ENCODE assay signal across 8 mouse cellular contexts in the genomic region with DNA sequence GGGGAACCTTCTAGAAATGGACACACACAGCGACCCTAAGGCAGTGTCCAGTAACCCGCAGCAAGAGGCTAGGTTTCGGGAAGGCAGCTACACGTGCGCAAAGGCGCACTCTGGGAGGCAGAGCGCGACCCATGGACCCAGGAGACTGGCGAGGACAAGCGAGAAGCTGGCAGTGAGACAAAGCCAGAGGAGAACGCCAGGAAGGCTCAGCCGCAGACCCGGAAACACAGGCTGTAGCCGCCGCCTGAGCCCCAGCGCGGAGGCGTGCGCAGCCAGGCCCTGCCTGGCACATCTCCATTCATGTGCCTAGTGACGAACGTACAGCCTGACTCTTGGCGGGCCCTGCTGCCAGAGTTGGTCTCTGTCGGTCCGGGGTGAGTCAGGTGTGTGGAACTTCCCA. TPM values are rescaled to one million over a fixed set of nuclear protein-coding genes. Genes with fewer than 3 reads are reported as not detected.
DNase-seq lines count a peak whose midpoint lies in the region; ATAC-seq and TF ChIP-seq lines count a peak whose summit lies in the region.

No protein-coding gene starts in this region.

- no peak for ATAC-seq in intestine, embryonic 14.5 days (replicated peaks; ENCODE audit: low FRiP score, low TSS enrichment, low read depth)
- no peak for ATAC-seq in liver, postnatal 0 days
- ATAC-seq in neural tube, embryonic 13.5 days (ENCODE audit: low read depth) = 0 out of 2 replicates have a peak, but pooled peaks have one; percentile 21

- H3K9me3 ChIP-seq in intestine, embryonic 14.5 days (ENCODE audit: control insufficient read depth, low read length) = no peaks in the 10 kb centered on the region
- no peaks in the 10 kb centered on the region for H3K9me3 ChIP-seq in liver, postnatal 0 days (ENCODE audit: low read length)
- no peaks in the 10 kb centered on the region for H3K9me3 ChIP-seq in neural tube, embryonic 13.5 days

- H3K4me3 ChIP-seq in intestine, embryonic 14.5 days (ENCODE audit: low read depth, low read length) = no peak overlapping the region
- no peak overlapping the region for H3K4me3 ChIP-seq in liver, postnatal 0 days (ENCODE audit: low read depth, low read length)
- peak overlapping the region; percentile 54; the same call in 1 of the 2 replicates for H3K4me3 ChIP-seq in neural tube, embryonic 13.5 days

- no peaks in the 10 kb centered on the region for H3K36me3 ChIP-seq in intestine, embryonic 14.5 days (ENCODE audit: control insufficient read depth, insufficient read depth, low read length)
- H3K36me3 ChIP-seq in liver, postnatal 0 days (replicated peaks; ENCODE audit: insufficient read depth, low read length) = no peaks in the 10 kb centered on the region
- H3K36me3 ChIP-seq in neural tube, embryonic 13.5 days = no peaks in the 10 kb centered on the region

- H3K27me3 ChIP-seq in intestine, embryonic 14.5 days (replicated peaks; ENCODE audit: control insufficient read depth, insufficient read depth, low read length) = peaks cover 65% of the 10 kb centered on the region
- H3K27me3 ChIP-seq in liver, postnatal 0 days (ENCODE audit: insufficient read depth, low read length) = peaks cover 51% of the 10 kb centered on the region
- H3K27me3 ChIP-seq in neural tube, embryonic 13.5 days = peaks cover 92% of the 10 kb centered on the region

- WGBS in intestine, embryonic 14.5 days = 22% methylated on average over 24 of the region's 24 CpGs
- WGBS in liver, postnatal 0 days (ENCODE audit: insufficient replicate concordance) = 11% methylated on average over 24 of the region's 24 CpGs
- WGBS in neural tube, embryonic 13.5 days = under 1% methylated on average over 16 of the region's 24 CpGs

- peaks cover 22% of the 10 kb centered on the region; the same call in 1 of the 2 replicates for H3K4me1 ChIP-seq in intestine, embryonic 14.5 days (replicated peaks; ENCODE audit: control insufficient read depth, insufficient read depth, low read length)
- peaks cover 7% of the 10 kb centered on the region; the same call in 1 of the 2 replicates for H3K4me1 ChIP-seq in liver, postnatal 0 days (ENCODE audit: insufficient read depth)
- H3K4me1 ChIP-seq in neural tube, embryonic 13.5 days (replicated peaks) = peaks cover 76% of the 10 kb centered on the region

- no peak for TF ChIP-seq EP300 in liver, postnatal 0 days (IDR thresholded peaks at IDR 0.05; ENCODE audit: low read depth)

- H3K9ac ChIP-seq in intestine, embryonic 14.5 days (ENCODE audit: low read length) = no peak overlapping the region
- H3K9ac ChIP-seq in liver, postnatal 0 days (replicated peaks) = no peak overlapping the region
- H3K9ac ChIP-seq in neural tube, embryonic 13.5 days = peak overlapping the region; percentile 90

- TF ChIP-seq CTCF in liver, postnatal 0 days (IDR thresholded peaks at IDR 0.05; ENCODE audit: low read depth) = no peak

- peak; percentile 44 for DNase-seq in ovary, adult 18-20 months (ENCODE audit: low spot score)
- no peak for DNase-seq in ovary, postnatal 14 days (ENCODE audit: low spot score)
- peak; percentile 78 to 79 for DNase-seq in adrenal gland, postnatal 36 days
- DNase-seq in gonadal fat pad, adult 2 months (ENCODE audit: low read depth) = peak; percentile 40
- DNase-seq in intestine, embryonic 14.5 days (ENCODE audit: low spot score) = no peak
- peak; percentile 34 for DNase-seq in liver, postnatal 0 days
- no peak for DNase-seq in layer of hippocampus, adult 18-20 months (ENCODE audit: low spot score in 2 of 2)

- peak overlapping the region; percentile 58 for H3K4me2 ChIP-seq in intestine, embryonic 14.5 days (ENCODE audit: low read length)
- H3K4me2 ChIP-seq in liver, postnatal 0 days (ENCODE audit: low read depth, low read length) = peak overlapping the region; percentile 79
- peak overlapping the region; percentile 62 for H3K4me2 ChIP-seq in neural tube, embryonic 13.5 days

- H3K27ac ChIP-seq in intestine, embryonic 14.5 days (ENCODE audit: low read depth) = no peak overlapping the region
- H3K27ac ChIP-seq in liver, postnatal 0 days (ENCODE audit: low read depth) = no peak overlapping the region
- peak overlapping the region; percentile 97 for H3K27ac ChIP-seq in neural tube, embryonic 13.5 days (replicated peaks)

RNA-seq across cellular contexts. Expression of a gene that starts 30.9 kb away (rescaled TPM):
- 10 to 100 TPM; 14.5 to 16.0 TPM for total RNA-seq in adrenal gland, postnatal 36 days (2021)
- 5.9 and 8.3 TPM in 2 replicates for polyA plus RNA-seq in gonadal fat pad, adult 2 months (2012; rRNA removed)
- polyA plus RNA-seq in intestine, embryonic 14.5 days (2014; fragmentation: Nextera tagmentation; extraction: Ambion mirVana) = 19.8 and 20.3 TPM in 2 replicates
- polyA plus RNA-seq in liver, postnatal 0 days (2015; fragmentation: Nextera tagmentation; extraction: Ambion mirVana) = 4.0 and 4.2 TPM in 2 replicates
- 17.9 and 18.4 TPM in 2 replicates for polyA plus RNA-seq in neural tube, embryonic 13.5 days (2015; fragmentation: Nextera tagmentation; extraction: Ambion mirVana)
- total RNA-seq in layer of hippocampus, adult 18-20 months (2021) = 10 to 100 TPM; 20.8 to 20.9 TPM

Comparison
In these comparisons a context has a peak if more than half of its experiments do, and no peak if none do; other contexts are left out.
1. DNase-seq: peak in ovary, adult 18-20 months (single experiment), adrenal gland, postnatal 36 days (2 of 2), gonadal fat pad, adult 2 months (single experiment) and liver, postnatal 0 days (single experiment); none in ovary, postnatal 14 days (single experiment), intestine, embryonic 14.5 days (single experiment) and layer of hippocampus, adult 18-20 months (0 of 2).
2. Peak in every context shown above with its lines, with median percentiles within 50 percentile points of each other: H3K4me2 ChIP-seq.